Mouse (Mus musculus): Measurements from ENCODE around the gene Iqck. TPM values are rescaled to one million over a fixed set of nuclear protein-coding genes. Genes with fewer than 3 reads are reported as not detected.

Iqck gene
- polyA plus RNA-seq, 1 experiment from 2014 or later: 3.5 TPM

GRCm38 (mm10) chr7:118900090-118900489, 44.5 kb downstream of the Iqck start:
- Histone ChIP-seq H3K4me3 (no peak overlapping the region), H3K4me1 (peaks cover 34% of the 10 kb centered on the region), H3K27me3 (peaks cover 4% of the 10 kb centered on the region; the same call in 1 of the 2 replicates), H3K9me3 (no peaks in the 10 kb centered on the region), H3K9ac (replicated peaks) (no peak overlapping the region), H3K4me2 (replicated peaks) (no peak overlapping the region), H3K36me3 (no peaks in the 10 kb centered on the region), H3K27ac (replicated peaks) (no peak overlapping the region; the same call in 1 of the 2 replicates)
- 0 out of 2 replicates have a peak, but pooled peaks have one; percentile 35 for ATAC-seq (ENCODE audit: low FRiP score, low read depth)
- 65% methylated on average over 2 of the region's 2 CpGs for WGBS

GRCm38 (mm10) chr7:118902944-118903343, 47.4 kb downstream of the Iqck start:
- H3K27ac ChIP-seq (replicated peaks): no peak overlapping the region
- H3K4me2 ChIP-seq (replicated peaks): no peak overlapping the region
- H3K4me3 ChIP-seq: no peak overlapping the region
- no peak overlapping the region for H3K9ac ChIP-seq (replicated peaks)
- no peaks in the 10 kb centered on the region for H3K9me3 ChIP-seq
- ATAC-seq (ENCODE audit: low FRiP score, low read depth): no peak
- H3K4me1 ChIP-seq: peaks cover 18% of the 10 kb centered on the region
- peaks cover 4% of the 10 kb centered on the region; the same call in 1 of the 2 replicates for H3K27me3 ChIP-seq
- 82% methylated on average over 13 of the region's 13 CpGs for WGBS
- H3K36me3 ChIP-seq: no peaks in the 10 kb centered on the region

GRCm38 (mm10) chr7:118903879-118904278, 48.3 kb downstream of the Iqck start:
- Histone ChIP-seq H3K9me3 (no peaks in the 10 kb centered on the region), H3K9ac (replicated peaks) (no peak overlapping the region), H3K4me3 (no peak overlapping the region), H3K27ac (replicated peaks) (no peak overlapping the region), H3K36me3 (no peaks in the 10 kb centered on the region), H3K4me2 (replicated peaks) (no peak overlapping the region), H3K4me1 (peaks cover 17% of the 10 kb centered on the region), H3K27me3 (peaks cover 4% of the 10 kb centered on the region; the same call in 1 of the 2 replicates)
- ATAC-seq (ENCODE audit: low FRiP score, low read depth): no peak
- WGBS: 89% methylated on average over 9 of the region's 9 CpGs

- 89% methylated on average over 4 of the region's 4 CpGs for WGBS
- no peak for ATAC-seq (ENCODE audit: low FRiP score, low read depth)
- Histone ChIP-seq H3K9me3 (no peaks in the 10 kb centered on the region), H3K27ac (replicated peaks) (no peak overlapping the region), H3K36me3 (no peaks in the 10 kb centered on the region), H3K4me3 (no peak overlapping the region), H3K4me2 (replicated peaks) (no peak overlapping the region), H3K9ac (replicated peaks) (no peak overlapping the region), H3K4me1 (peaks cover 17% of the 10 kb centered on the region), H3K27me3 (peaks cover 4% of the 10 kb centered on the region; the same call in 1 of the 2 replicates)
Observed at GRCm38 (mm10) chr7:118904530-118904929, 49.0 kb downstream of the Iqck start.

GRCm38 (mm10) chr7:118908961-118909515, 53.5 kb downstream of the Iqck start:
- Histone ChIP-seq H3K4me1 (peaks cover 23% of the 10 kb centered on the region), H3K4me2 (replicated peaks) (no peak overlapping the region), H3K4me3 (no peak overlapping the region), H3K9me3 (no peaks in the 10 kb centered on the region), H3K27me3 (no peaks in the 10 kb centered on the region; the same call in 1 of the 2 replicates), H3K36me3 (no peaks in the 10 kb centered on the region), H3K27ac (replicated peaks) (no peak overlapping the region), H3K9ac (replicated peaks) (no peak overlapping the region)
- 59% methylated on average over 8 of the region's 8 CpGs for WGBS
- no peak for ATAC-seq (ENCODE audit: low FRiP score, low read depth)

GRCm38 (mm10) chr7:118910464-118910863, 54.9 kb downstream of the Iqck start:
- Histone ChIP-seq H3K27ac (replicated peaks) (no peak overlapping the region), H3K4me1 (peaks cover 23% of the 10 kb centered on the region), H3K27me3 (no peaks in the 10 kb centered on the region; the same call in 1 of the 2 replicates), H3K9ac (replicated peaks) (no peak overlapping the region), H3K36me3 (no peaks in the 10 kb centered on the region), H3K4me3 (no peak overlapping the region), H3K9me3 (no peaks in the 10 kb centered on the region), H3K4me2 (replicated peaks) (no peak overlapping the region)
- 78% methylated on average over 2 of the region's 2 CpGs for WGBS
- ATAC-seq (ENCODE audit: low FRiP score, low read depth): no peak

- Histone ChIP-seq H3K36me3 (no peaks in the 10 kb centered on the region), H3K27me3 (no peaks in the 10 kb centered on the region; the same call in 1 of the 2 replicates), H3K4me2 (replicated peaks) (no peak overlapping the region), H3K9ac (replicated peaks) (no peak overlapping the region), H3K4me3 (no peak overlapping the region), H3K9me3 (no peaks in the 10 kb centered on the region), H3K27ac (replicated peaks) (no peak overlapping the region), H3K4me1 (peaks cover 23% of the 10 kb centered on the region)
- ATAC-seq (ENCODE audit: low FRiP score, low read depth): no peak
- 97% methylated on average over 2 of the region's 2 CpGs for WGBS
Observed at GRCm38 (mm10) chr7:118911170-118911569, 55.6 kb downstream of the Iqck start.

- Histone ChIP-seq H3K36me3 (no peaks in the 10 kb centered on the region), H3K27me3 (no peaks in the 10 kb centered on the region; the same call in 1 of the 2 replicates), H3K4me3 (no peak overlapping the region), H3K4me1 (peaks cover 22% of the 10 kb centered on the region), H3K9ac (replicated peaks) (no peak overlapping the region), H3K27ac (replicated peaks) (peak overlapping the region; percentile 63), H3K4me2 (replicated peaks) (peak overlapping the region; percentile 17; the same call in 1 of the 2 replicates), H3K9me3 (no peaks in the 10 kb centered on the region)
- 71% methylated on average over 7 of the region's 7 CpGs for WGBS
- no peak for ATAC-seq (ENCODE audit: low FRiP score, low read depth)
Observed at GRCm38 (mm10) chr7:118911571-118911970, 56.0 kb downstream of the Iqck start.

GRCm38 (mm10) chr7:118912049-118912490, 56.5 kb downstream of the Iqck start:
- ATAC-seq (ENCODE audit: low FRiP score, low read depth): peak; percentile 54
- no peaks in the 10 kb centered on the region for H3K36me3 ChIP-seq
- 15% methylated on average over 8 of the region's 8 CpGs for WGBS
- H3K9me3 ChIP-seq: no peaks in the 10 kb centered on the region
- peak overlapping the region; percentile 63 for H3K27ac ChIP-seq (replicated peaks)
- H3K4me1 ChIP-seq: peaks cover 20% of the 10 kb centered on the region
- no peaks in the 10 kb centered on the region; the same call in 1 of the 2 replicates for H3K27me3 ChIP-seq
- no peak overlapping the region for H3K4me3 ChIP-seq
- H3K9ac ChIP-seq (replicated peaks): no peak overlapping the region
- H3K4me2 ChIP-seq (replicated peaks): peak overlapping the region; percentile 17; the same call in 1 of the 2 replicates

GRCm38 (mm10) chr7:118914561-118915165, 59.1 kb downstream of the Iqck start:
- Histone ChIP-seq H3K4me2 (replicated peaks) (no peak overlapping the region), H3K9me3 (no peaks in the 10 kb centered on the region), H3K4me3 (no peak overlapping the region), H3K9ac (replicated peaks) (no peak overlapping the region), H3K4me1 (peaks cover 19% of the 10 kb centered on the region), H3K27me3 (no peaks in the 10 kb centered on the region; the same call in 1 of the 2 replicates), H3K27ac (replicated peaks) (no peak overlapping the region), H3K36me3 (no peaks in the 10 kb centered on the region)
- ATAC-seq (ENCODE audit: low FRiP score, low read depth): no peak
- WGBS: 83% methylated on average over 7 of the region's 7 CpGs

- Histone ChIP-seq H3K27ac (replicated peaks) (peak overlapping the region; percentile 68; the same call in 1 of the 2 replicates), H3K4me1 (peaks cover 9% of the 10 kb centered on the region), H3K4me2 (replicated peaks) (no peak overlapping the region), H3K9ac (replicated peaks) (no peak overlapping the region), H3K27me3 (no peaks in the 10 kb centered on the region), H3K9me3 (no peaks in the 10 kb centered on the region), H3K4me3 (no peak overlapping the region), H3K36me3 (no peaks in the 10 kb centered on the region)
- ATAC-seq (ENCODE audit: low FRiP score, low read depth): peak; percentile 60; the same call in 1 of the 2 replicates
- 57% methylated on average over 10 of the region's 10 CpGs for WGBS
Observed at GRCm38 (mm10) chr7:118919261-118920006, 63.9 kb downstream of the Iqck start.

All from midbrain, embryonic 12.5 days (tissue).